Mouse (Mus musculus): ENCODE data around the gene Brwd1. TPM values are rescaled to one million over a fixed set of nuclear protein-coding genes. Genes with fewer than 3 reads are reported as not detected.

The Brwd1 gene
- polyA plus RNA-seq, 1 experiment from 2014 or later: 46.3 TPM

DNA sequence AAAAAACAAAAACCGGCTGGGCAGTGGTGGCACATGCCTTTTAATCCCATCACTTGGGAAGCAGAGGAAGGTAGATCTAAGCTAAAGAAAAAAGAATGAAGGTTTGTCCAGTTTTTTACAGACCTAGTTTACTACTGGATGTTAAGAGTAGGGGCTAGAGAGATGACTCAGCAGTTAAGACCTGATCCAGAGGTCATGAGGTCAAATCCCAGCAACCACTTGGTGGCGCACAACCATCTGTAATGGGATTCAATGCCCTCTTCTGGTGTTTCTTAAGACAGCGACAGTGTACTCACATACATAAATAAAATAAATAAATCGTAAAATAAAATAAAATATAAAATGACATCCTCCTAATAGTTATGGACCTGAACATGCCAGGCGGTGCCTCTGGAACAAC, 38.2 kb downstream of the Brwd1 start:
- H3K36me3 ChIP-seq (ENCODE audit: control insufficient read depth, insufficient read depth, low read length): peaks cover 35% of the 10 kb centered on the region
- no peaks in the 10 kb centered on the region for H3K27me3 ChIP-seq (replicated peaks; ENCODE audit: control insufficient read depth, insufficient read depth, low read length)
- no peaks in the 10 kb centered on the region for H3K9me3 ChIP-seq (ENCODE audit: control insufficient read depth, low read length)
- ATAC-seq (replicated peaks; ENCODE audit: low FRiP score) (no peak), DNase-seq (ENCODE audit: low spot score) (no peak)
- 71% methylated on average over 5 of the region's 5 CpGs for WGBS
- no peak overlapping the region for H3K4me2 ChIP-seq
- H3K4me1 ChIP-seq (replicated peaks; ENCODE audit: control insufficient read depth, insufficient read depth, low read length): no peaks in the 10 kb centered on the region
- no peak overlapping the region for H3K4me3 ChIP-seq (ENCODE audit: low read depth, low read length)
- no peak overlapping the region for H3K9ac ChIP-seq (ENCODE audit: low read depth, low read length)
- no peak overlapping the region for H3K27ac ChIP-seq (ENCODE audit: low read depth, low read length)

DNA sequence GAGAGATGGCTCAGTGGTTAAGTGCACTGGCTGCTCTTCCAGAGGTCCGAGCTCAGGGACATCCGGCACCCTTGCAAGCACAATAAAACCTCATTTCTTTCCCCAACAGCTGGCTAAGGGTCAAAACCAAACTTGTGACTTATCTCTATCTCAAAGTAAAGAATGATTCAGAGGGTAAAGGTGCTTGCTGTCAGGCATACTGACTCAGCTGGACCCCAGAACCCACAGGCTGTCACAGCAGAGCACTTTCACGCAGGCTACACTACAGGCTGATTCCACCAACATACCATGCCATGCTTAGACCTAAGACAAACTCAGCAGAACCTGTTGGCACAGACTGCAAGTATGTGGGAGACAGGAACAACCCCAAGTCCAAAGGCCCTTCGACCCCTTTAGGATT, 41.6 kb downstream of the Brwd1 start:
- DNase-seq (ENCODE audit: low spot score) (no peak), ATAC-seq (replicated peaks; ENCODE audit: low FRiP score) (no peak)
- Histone ChIP-seq H3K9me3 (ENCODE audit: control insufficient read depth, low read length) (no peaks in the 10 kb centered on the region), H3K27ac (ENCODE audit: low read depth, low read length) (no peak overlapping the region), H3K4me2 (no peak overlapping the region), H3K36me3 (ENCODE audit: control insufficient read depth, insufficient read depth, low read length) (peaks cover 40% of the 10 kb centered on the region), H3K27me3 (replicated peaks; ENCODE audit: control insufficient read depth, insufficient read depth, low read length) (no peaks in the 10 kb centered on the region), H3K9ac (ENCODE audit: low read depth, low read length) (no peak overlapping the region), H3K4me3 (ENCODE audit: low read depth, low read length) (no peak overlapping the region), H3K4me1 (replicated peaks; ENCODE audit: control insufficient read depth, insufficient read depth, low read length) (no peaks in the 10 kb centered on the region)
- 86% methylated on average over 4 of the region's 4 CpGs for WGBS

GRCm38 (mm10) chr16:96039538-96039937, 42.8 kb downstream of the Brwd1 start:
- no peaks in the 10 kb centered on the region for H3K9me3 ChIP-seq (ENCODE audit: control insufficient read depth, low read length)
- DNase-seq (ENCODE audit: low spot score) (no peak), ATAC-seq (replicated peaks; ENCODE audit: low FRiP score) (no peak)
- H3K4me2 ChIP-seq: no peak overlapping the region
- no peak overlapping the region for H3K27ac ChIP-seq (ENCODE audit: low read depth, low read length)
- H3K4me1 ChIP-seq (replicated peaks; ENCODE audit: control insufficient read depth, insufficient read depth, low read length): no peaks in the 10 kb centered on the region
- no peak overlapping the region for H3K4me3 ChIP-seq (ENCODE audit: low read depth, low read length)
- peaks cover 46% of the 10 kb centered on the region for H3K36me3 ChIP-seq (ENCODE audit: control insufficient read depth, insufficient read depth, low read length)
- WGBS: 84% methylated on average over 6 of the region's 6 CpGs
- H3K9ac ChIP-seq (ENCODE audit: low read depth, low read length): no peak overlapping the region
- no peaks in the 10 kb centered on the region for H3K27me3 ChIP-seq (replicated peaks; ENCODE audit: control insufficient read depth, insufficient read depth, low read length)

DNA sequence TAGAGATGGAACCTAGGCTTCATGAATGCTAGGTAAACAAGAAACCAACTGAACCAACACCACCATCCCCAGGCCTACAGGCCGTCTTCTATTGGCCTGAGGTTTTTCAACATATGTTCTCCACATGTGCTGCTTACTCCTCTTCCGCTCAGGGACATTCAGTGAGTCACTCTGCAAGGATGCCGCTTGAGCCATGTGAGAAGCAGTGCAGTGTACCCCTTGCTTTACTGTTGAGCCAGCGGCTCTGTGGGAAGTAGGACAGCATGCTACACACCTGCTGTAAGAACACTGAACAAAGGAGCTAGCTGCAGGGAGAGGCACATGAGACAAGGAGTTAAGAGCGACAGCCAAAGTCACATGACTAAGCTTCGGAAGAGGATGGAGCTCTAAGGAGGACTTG, 47.9 kb downstream of the Brwd1 start:
- no peak overlapping the region for H3K4me3 ChIP-seq (ENCODE audit: low read depth, low read length)
- H3K4me1 ChIP-seq (replicated peaks; ENCODE audit: control insufficient read depth, insufficient read depth, low read length): 0 out of 2 replicates have a peak, but pooled peaks cover 3% of the 10 kb centered on the region
- no peak for DNase-seq (ENCODE audit: low spot score)
- H3K27me3 ChIP-seq (replicated peaks; ENCODE audit: control insufficient read depth, insufficient read depth, low read length): no peaks in the 10 kb centered on the region
- H3K27ac ChIP-seq (ENCODE audit: low read depth, low read length): no peak overlapping the region
- no peak overlapping the region for H3K9ac ChIP-seq (ENCODE audit: low read depth, low read length)
- peaks cover 48% of the 10 kb centered on the region for H3K36me3 ChIP-seq (ENCODE audit: control insufficient read depth, insufficient read depth, low read length)
- no peaks in the 10 kb centered on the region for H3K9me3 ChIP-seq (ENCODE audit: control insufficient read depth, low read length)
- ATAC-seq (replicated peaks; ENCODE audit: low FRiP score): no peak
- WGBS: 91% methylated on average over 6 of the region's 6 CpGs
- no peak overlapping the region for H3K4me2 ChIP-seq

- H3K9me3 ChIP-seq (ENCODE audit: control insufficient read depth, low read length): no peaks in the 10 kb centered on the region
Observed at GRCm38 (mm10) chr16:96032368-96033043, 49.8 kb downstream of the Brwd1 start.

GRCm38 (mm10) chr16:96030476-96031102, 51.7 kb downstream of the Brwd1 start:
- Histone ChIP-seq H3K27ac (ENCODE audit: low read depth, low read length) (no peak overlapping the region), H3K27me3 (replicated peaks; ENCODE audit: control insufficient read depth, insufficient read depth, low read length) (no peaks in the 10 kb centered on the region), H3K4me3 (ENCODE audit: low read depth, low read length) (no peak overlapping the region), H3K9ac (ENCODE audit: low read depth, low read length) (no peak overlapping the region), H3K4me2 (no peak overlapping the region), H3K4me1 (replicated peaks; ENCODE audit: control insufficient read depth, insufficient read depth, low read length) (0 out of 2 replicates have a peak, but pooled peaks cover 3% of the 10 kb centered on the region), H3K9me3 (ENCODE audit: control insufficient read depth, low read length) (no peaks in the 10 kb centered on the region), H3K36me3 (ENCODE audit: control insufficient read depth, insufficient read depth, low read length) (peaks cover 43% of the 10 kb centered on the region)
- WGBS: 91% methylated on average over 2 of the region's 2 CpGs
- DNase-seq (ENCODE audit: low spot score) (no peak), ATAC-seq (replicated peaks; ENCODE audit: low FRiP score) (no peak)

More at GRCm38 (mm10) chr16:96032368-96033043, 49.8 kb downstream of the Brwd1 start:
- 44% methylated on average over 13 of the region's 13 CpGs for WGBS
- peak overlapping the region; percentile 38 for H3K27ac ChIP-seq (ENCODE audit: low read depth, low read length)
- 0 out of 2 replicates have a peak, but pooled peaks cover 3% of the 10 kb centered on the region for H3K4me1 ChIP-seq (replicated peaks; ENCODE audit: control insufficient read depth, insufficient read depth, low read length)
- H3K4me2 ChIP-seq: no peak overlapping the region
- H3K9ac ChIP-seq (ENCODE audit: low read depth, low read length): no peak overlapping the region
- ATAC-seq (replicated peaks; ENCODE audit: low FRiP score) (peak; percentile 92), DNase-seq (ENCODE audit: low spot score) (no peak)
- no peaks in the 10 kb centered on the region for H3K27me3 ChIP-seq (replicated peaks; ENCODE audit: control insufficient read depth, insufficient read depth, low read length)
- H3K4me3 ChIP-seq (ENCODE audit: low read depth, low read length): no peak overlapping the region
- peaks cover 47% of the 10 kb centered on the region for H3K36me3 ChIP-seq (ENCODE audit: control insufficient read depth, insufficient read depth, low read length)

DNA sequence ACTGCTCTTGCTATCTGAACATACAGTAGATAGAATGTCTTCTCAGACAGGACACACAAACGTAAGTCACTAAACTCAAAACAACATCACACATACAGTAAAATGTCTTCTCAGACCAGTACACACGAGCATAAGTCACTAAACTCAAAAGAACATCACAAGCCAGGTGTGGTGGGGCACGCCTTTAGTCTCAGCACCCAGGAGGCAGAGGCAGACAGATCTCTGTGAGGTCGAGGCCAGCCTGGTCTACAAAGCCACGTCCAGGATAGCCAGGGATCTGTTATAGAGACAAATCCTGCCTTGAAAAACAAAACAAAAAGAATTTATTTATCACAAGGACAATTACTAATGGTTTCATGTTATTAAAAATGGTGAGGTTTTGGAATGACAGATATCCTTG, 56.1 kb downstream of the Brwd1 start:
- DNase-seq (ENCODE audit: low spot score) (no peak), ATAC-seq (replicated peaks; ENCODE audit: low FRiP score) (no peak)
- no peaks in the 10 kb centered on the region for H3K27me3 ChIP-seq (replicated peaks; ENCODE audit: control insufficient read depth, insufficient read depth, low read length)
- H3K27ac ChIP-seq (ENCODE audit: low read depth, low read length): no peak overlapping the region
- H3K4me1 ChIP-seq (replicated peaks; ENCODE audit: control insufficient read depth, insufficient read depth, low read length): no peaks in the 10 kb centered on the region
- H3K4me2 ChIP-seq: no peak overlapping the region
- 82% methylated on average over 5 of the region's 5 CpGs for WGBS
- peaks cover 19% of the 10 kb centered on the region; the same call in 1 of the 2 replicates for H3K36me3 ChIP-seq (ENCODE audit: control insufficient read depth, insufficient read depth, low read length)
- H3K4me3 ChIP-seq (ENCODE audit: low read depth, low read length): no peak overlapping the region
- no peaks in the 10 kb centered on the region for H3K9me3 ChIP-seq (ENCODE audit: control insufficient read depth, low read length)
- no peak overlapping the region for H3K9ac ChIP-seq (ENCODE audit: low read depth, low read length)

DNA sequence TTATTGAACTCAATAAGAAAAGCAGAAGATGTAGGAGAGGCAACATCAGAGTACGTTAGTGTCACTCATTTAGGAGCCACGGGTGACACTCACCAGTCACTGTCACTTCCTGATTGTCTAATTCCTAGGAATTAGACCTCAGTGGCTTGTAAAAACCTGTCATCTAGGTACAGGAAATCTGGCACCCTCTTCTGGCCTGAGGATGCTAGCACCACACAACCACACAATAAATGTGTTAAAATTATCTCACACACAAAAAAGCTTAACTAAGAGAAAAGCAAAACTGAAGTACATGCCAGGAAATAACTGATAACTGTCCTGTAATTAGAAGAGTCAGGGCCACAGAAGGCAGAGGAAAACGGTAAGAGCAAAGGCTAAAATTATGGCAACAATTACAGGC, 57.1 kb downstream of the Brwd1 start:
- Histone ChIP-seq H3K36me3 (ENCODE audit: control insufficient read depth, insufficient read depth, low read length) (peaks cover 19% of the 10 kb centered on the region; the same call in 1 of the 2 replicates), H3K9ac (ENCODE audit: low read depth, low read length) (no peak overlapping the region), H3K27me3 (replicated peaks; ENCODE audit: control insufficient read depth, insufficient read depth, low read length) (no peaks in the 10 kb centered on the region), H3K4me3 (ENCODE audit: low read depth, low read length) (no peak overlapping the region), H3K27ac (ENCODE audit: low read depth, low read length) (no peak overlapping the region), H3K4me2 (no peak overlapping the region), H3K4me1 (replicated peaks; ENCODE audit: control insufficient read depth, insufficient read depth, low read length) (no peaks in the 10 kb centered on the region), H3K9me3 (ENCODE audit: control insufficient read depth, low read length) (no peaks in the 10 kb centered on the region)
- ATAC-seq (replicated peaks; ENCODE audit: low FRiP score): no peak
- DNase-seq (ENCODE audit: low spot score): no peak
- 77% methylated on average over 3 of the region's 3 CpGs for WGBS

- H3K27ac ChIP-seq (ENCODE audit: low read depth, low read length): no peak overlapping the region
- no peaks in the 10 kb centered on the region for H3K27me3 ChIP-seq (replicated peaks; ENCODE audit: control insufficient read depth, insufficient read depth, low read length)
- no peak overlapping the region for H3K4me3 ChIP-seq (ENCODE audit: low read depth, low read length)
- no peaks in the 10 kb centered on the region for H3K4me1 ChIP-seq (replicated peaks; ENCODE audit: control insufficient read depth, insufficient read depth, low read length)
- H3K36me3 ChIP-seq (ENCODE audit: control insufficient read depth, insufficient read depth, low read length): peaks cover 27% of the 10 kb centered on the region
- H3K9me3 ChIP-seq (ENCODE audit: control insufficient read depth, low read length): no peaks in the 10 kb centered on the region
- ATAC-seq (replicated peaks; ENCODE audit: low FRiP score): no peak
- no peak overlapping the region for H3K9ac ChIP-seq (ENCODE audit: low read depth, low read length)
- WGBS: 92% methylated on average over 10 of the region's 10 CpGs
- DNase-seq (ENCODE audit: low spot score): no peak
- H3K4me2 ChIP-seq: no peak overlapping the region
Observed at GRCm38 (mm10) chr16:96021045-96021444, 61.3 kb downstream of the Brwd1 start.

Measured in liver, embryonic 11.5 days (tissue).